ENCODE assay signal across 8 mouse cellular contexts in the genomic region with DNA sequence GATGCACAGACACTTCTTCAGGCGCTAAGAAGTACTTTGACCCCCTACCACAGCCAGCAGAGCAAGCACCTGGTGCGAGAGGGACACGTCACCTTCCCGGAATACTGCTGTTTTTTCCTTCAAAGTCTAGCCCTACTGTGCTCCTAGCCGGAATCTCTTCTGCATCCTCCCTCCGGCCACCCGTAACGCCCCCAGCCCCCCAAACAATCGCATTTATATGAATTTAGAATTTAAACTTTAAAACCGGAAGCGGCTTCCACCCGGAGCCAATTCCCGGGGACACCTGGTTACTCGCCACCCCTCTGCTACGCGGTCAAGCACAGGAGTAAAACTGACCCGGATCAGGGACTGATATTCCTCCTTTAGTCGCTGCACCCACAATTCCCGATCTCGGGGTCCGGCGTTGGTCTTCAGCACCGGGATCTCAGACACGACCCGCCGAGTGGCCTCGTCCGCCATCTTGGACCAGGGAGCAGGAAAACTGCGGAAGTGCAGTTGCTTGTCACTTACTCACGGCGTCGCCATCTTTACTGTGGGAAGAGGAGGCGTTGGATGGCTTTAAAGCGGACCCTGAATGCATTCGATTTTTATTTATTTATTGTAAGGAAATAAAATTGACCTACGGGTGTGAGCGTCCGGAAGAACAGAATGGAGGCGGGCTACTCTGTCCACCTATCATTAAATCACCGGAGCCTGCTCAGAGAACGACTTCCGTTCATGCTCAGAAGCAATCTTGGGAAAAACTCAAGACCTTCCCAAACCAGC. TPM values are rescaled to one million over a fixed set of nuclear protein-coding genes. Genes with fewer than 3 reads are reported as not detected.
DNase-seq lines count a peak whose midpoint lies in the region; ATAC-seq lines count a peak whose summit lies in the region.

A gene (minus strand): TSS at position 727 of the 765 bp plus-strand sequence.

- peak; percentile 85 for ATAC-seq in intestine, embryonic 16.5 days

- H3K9ac ChIP-seq in intestine, embryonic 16.5 days (ENCODE audit: low read depth, low read length): peak within 1 kb of the TSS; percentile 89

- H3K36me3 ChIP-seq in intestine, embryonic 16.5 days (ENCODE audit: control insufficient read depth, insufficient read depth, low read length): no peaks in the 10 kb centered on the region

- peak; percentile 81 for DNase-seq in adrenal gland, adult 8-10 months
- DNase-seq in embryo, embryonic 9.5 days (ENCODE audit: extremely low spot score): peak; percentile 86
- no peak for DNase-seq in gonadal fat pad, adult 2 months (ENCODE audit: low read depth)
- DNase-seq in left cerebral cortex, postnatal 25 days (ENCODE audit: low spot score in 2 of 2): peak; percentile 88 to 89
- DNase-seq in mesoderm, embryonic 11.5 days (ENCODE audit: low read depth, low spot score): peak; percentile 86
- peak; percentile 84 for DNase-seq in right cerebral cortex, postnatal 25 days
- DNase-seq in yolk sac, embryonic 10.5 days (ENCODE audit: low spot score): peak; percentile 86

- whole genome bisulfite sequencing in intestine, embryonic 16.5 days: under 1% methylated on average over 42 of the region's 42 CpGs

- H3K4me3 ChIP-seq in intestine, embryonic 16.5 days (ENCODE audit: low read length): peak within 1 kb of the TSS; percentile 78

- H3K9me3 ChIP-seq in intestine, embryonic 16.5 days (ENCODE audit: control insufficient read depth, low read length): no peaks in the 10 kb centered on the region

- H3K4me2 ChIP-seq in intestine, embryonic 16.5 days (ENCODE audit: low read depth, low read length): peak within 1 kb of the TSS; percentile 84

- no peaks in the 10 kb centered on the region for H3K27me3 ChIP-seq in intestine, embryonic 16.5 days (replicated peaks; ENCODE audit: control insufficient read depth, insufficient read depth, low read length)

- intact Hi-C loops in left cerebral cortex, postnatal 25 days (cut with DNase I): loop anchor here (2.0 kb wide), 1 partner anchor 34 kb away; a partner anchor contains a TSS

- peak within 1 kb of the TSS; percentile 98 for H3K27ac ChIP-seq in intestine, embryonic 16.5 days (ENCODE audit: low read length)

- 0 out of 2 replicates have a peak, but pooled peaks cover 3% of the 10 kb centered on the region for H3K4me1 ChIP-seq in intestine, embryonic 16.5 days (ENCODE audit: control insufficient read depth, insufficient read depth, low read length)

RNA-seq across cellular contexts. Expression of the gene that starts here (rescaled TPM):
- total RNA-seq in adrenal gland, adult 8-10 months (2022): 100 to 1,000 TPM; 179 to 200 (median 194) TPM
- 42.7 and 47.2 TPM in 2 replicates for polyA plus RNA-seq in gonadal fat pad, adult 2 months (2012; rRNA removed)
- 98.8 and 103 TPM in 2 replicates for polyA plus RNA-seq in intestine, embryonic 16.5 days (2015; fragmentation: Nextera tagmentation; extraction: Ambion mirVana)
- total RNA-seq in left cerebral cortex, postnatal 25 days (2021): 100 to 1,000 TPM; 105 to 115 TPM
